Mouse (Mus musculus) cerebellum, adult 2 months (tissue): ENCODE data around the gene Myl3.

Source experiments
- CTCF ChIP-seq: fragments of 200-500 bp; IDR thresholded peaks from 2 replicates; pipeline ENCODE4 v1.5.1; 2011; ENCODE audit warnings: low read depth, mild to moderate bottlenecking, control low read depth, low read length, moderate library complexity, borderline replicate concordance; ENCODE audit not compliant: insufficient read depth
- POLR2A ChIP-seq: fragments of 200-500 bp; IDR thresholded peaks from 2 replicates; pipeline ENCODE4 v1.6.1; 2011; ENCODE audit warnings: low read length, control low read depth, borderline replicate concordance; ENCODE audit not compliant: insufficient read depth

GRCm38 (mm10) chr9:110760886-110761285, 19.2 kb downstream of the Myl3 start:
- TF ChIP-seq CTCF (no peak), POLR2A (no peak)
